Comparison of ENCODE assay signal across 9 mouse cellular contexts in genomic region chr8:11035628-11036416, GRCm38 (mm10). TPM values are rescaled to one million over a fixed set of nuclear protein-coding genes. Genes with fewer than 3 reads are reported as not detected.
DNase-seq lines count a peak whose midpoint lies in the region; ATAC-seq lines count a peak whose summit lies in the region.
"Had no signal": no experiment of that assay in that cellular context is flagged by ENCODE, and none has a peak within 500 bp of the region (broad histone marks: within the 10 kb centered on the region; RNA-seq: fewer than 3 reads in every experiment).

No protein-coding gene starts in this region.

- no peak for ATAC-seq in neural tube, embryonic 15.5 days (ENCODE audit: low FRiP score)

- peak overlapping the region; percentile 17 for H3K4me2 ChIP-seq in neural tube, embryonic 15.5 days

- WGBS in neural tube, embryonic 15.5 days: 12% methylated on average over 19 of the region's 19 CpGs

- no peaks in the 10 kb centered on the region for H3K9me3 ChIP-seq in neural tube, embryonic 15.5 days (replicated peaks)

- H3K27me3 ChIP-seq in neural tube, embryonic 15.5 days (replicated peaks): no peaks in the 10 kb centered on the region

- H3K9ac ChIP-seq in neural tube, embryonic 15.5 days (replicated peaks): no peak overlapping the region

- peaks cover 14% of the 10 kb centered on the region; the same call in 1 of the 2 replicates for H3K4me1 ChIP-seq in neural tube, embryonic 15.5 days

- H3K27ac ChIP-seq in neural tube, embryonic 15.5 days (replicated peaks): no peak overlapping the region

- no peaks in the 10 kb centered on the region for H3K36me3 ChIP-seq in neural tube, embryonic 15.5 days

- H3K4me3 ChIP-seq in neural tube, embryonic 15.5 days (replicated peaks): no peak overlapping the region

- peak; percentile 31 for DNase-seq in kidney, adult 11 months
- no peak for DNase-seq in kidney, adult 8-10 months
- peak; percentile 30 for DNase-seq in embryo, embryonic 10.5 days (ENCODE audit: low spot score)
- peak; percentile 8 for DNase-seq in kidney, adult 18-20 months
- DNase-seq in gastrocnemius, adult 8-10 months (ENCODE audit: low spot score in 2 of 2): no peak
- DNase-seq in spleen, postnatal 36 days (ENCODE audit: low spot score in 2 of 2): no peak
- DNase-seq in T-cell, adult 2 months (ENCODE audit: low spot score): no peak
- DNase-seq: gastrocnemius, postnatal 14 days had no signal

RNA-seq across cellular contexts. Expression of gene Irs2, which starts 27.6 kb away (rescaled TPM):
- polyA plus RNA-seq in neural tube, embryonic 15.5 days (2015; fragmentation: Nextera tagmentation; extraction: Ambion mirVana): 5.2 and 5.7 TPM in 2 replicates
- total RNA-seq in gastrocnemius, adult 8-10 months (2022): 10 to 100 TPM; 12.4 to 21.6 (median 15.2) TPM

Comparison
In these comparisons a context has a peak if more than half of its experiments do, and no peak if none do; other contexts are left out.
1. DNase-seq: peak in kidney, adult 11 months (single experiment), embryo, embryonic 10.5 days (single experiment) and kidney, adult 18-20 months (single experiment); none in kidney, adult 8-10 months (0 of 2), gastrocnemius, adult 8-10 months (0 of 2), spleen, postnatal 36 days (0 of 2) and T-cell, adult 2 months (single experiment).